Mouse (Mus musculus): ENCODE measurements at regions not wholly inside any gene's neighbourhood (a gene's known extent, or its start where the extent isn't known, plus 50 kb on each side); places are given as distances from the start of the nearest gene placed in this dataset.

DNA sequence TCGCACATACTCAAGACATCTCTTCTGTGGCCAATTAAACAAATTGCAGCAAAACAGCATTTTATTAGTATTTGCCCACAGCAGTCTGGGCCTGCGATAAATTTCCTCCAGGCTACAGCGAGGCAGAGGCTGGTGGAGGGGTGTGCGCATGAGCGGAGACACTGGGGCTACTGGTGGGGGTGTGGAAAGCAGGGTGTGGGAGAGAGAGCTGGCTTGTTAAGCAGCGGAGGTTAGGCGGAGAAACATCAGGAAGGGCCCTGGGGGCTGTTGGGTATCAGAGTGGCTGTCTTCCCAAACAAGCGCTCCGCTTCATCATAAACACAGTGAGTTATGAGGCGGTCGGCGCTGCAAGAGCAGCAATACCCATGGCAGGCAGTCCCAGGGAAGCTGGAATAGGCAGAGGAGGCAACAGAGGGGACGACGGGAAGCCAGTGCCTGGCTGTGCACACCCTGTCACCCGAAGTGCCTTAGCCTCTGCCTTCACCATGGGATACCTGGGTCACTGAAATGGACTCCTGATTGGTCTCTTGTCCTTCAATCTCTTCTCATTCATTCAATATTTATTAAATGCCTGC is 74.0 kb upstream of the Lhx1 start:
- no peak for ATAC-seq (replicated peaks; ENCODE audit: insufficient number of reproducible peaks, low FRiP score, low TSS enrichment, poor library complexity, severe bottlenecking)

- ATAC-seq (replicated peaks; ENCODE audit: insufficient number of reproducible peaks, low FRiP score, low TSS enrichment, poor library complexity, severe bottlenecking), result no peak
These were observed 72.4 kb upstream of the Lhx1 start for GRCm38 (mm10) chr11:84597572-84598295.

GRCm38 (mm10) chr11:84592715-84593339 is 67.5 kb upstream of the Lhx1 start:
- ATAC-seq (replicated peaks; ENCODE audit: insufficient number of reproducible peaks, low FRiP score, low TSS enrichment, poor library complexity, severe bottlenecking), result no peak

DNA sequence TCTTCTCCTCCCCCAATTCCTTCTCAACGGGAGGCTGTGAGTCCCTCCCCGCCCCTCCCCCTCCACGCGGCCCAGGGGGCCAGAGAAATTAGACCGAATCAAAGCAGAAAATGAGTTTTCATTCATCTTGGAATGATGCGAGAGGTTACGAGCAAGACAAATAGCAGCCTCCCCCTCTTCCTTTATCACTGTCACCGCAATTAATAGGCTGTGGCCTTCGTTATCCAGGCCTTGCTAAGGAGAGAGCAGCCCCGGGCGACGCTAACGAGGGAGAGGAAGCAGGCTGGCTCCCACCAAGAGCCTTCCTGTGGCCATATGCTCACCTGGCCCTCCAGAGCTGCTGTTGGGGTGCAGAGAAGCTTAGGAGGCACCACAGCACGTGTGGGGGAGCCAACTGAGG is 61.8 kb upstream of the Lhx1 start:
- ATAC-seq (replicated peaks; ENCODE audit: insufficient number of reproducible peaks, low FRiP score, low TSS enrichment, poor library complexity, severe bottlenecking), result no peak

GRCm38 (mm10) chr11:84585626-84586025 is 60.3 kb upstream of the Lhx1 start:
- ATAC-seq (replicated peaks; ENCODE audit: insufficient number of reproducible peaks, low FRiP score, low TSS enrichment, poor library complexity, severe bottlenecking), result no peak

DNA sequence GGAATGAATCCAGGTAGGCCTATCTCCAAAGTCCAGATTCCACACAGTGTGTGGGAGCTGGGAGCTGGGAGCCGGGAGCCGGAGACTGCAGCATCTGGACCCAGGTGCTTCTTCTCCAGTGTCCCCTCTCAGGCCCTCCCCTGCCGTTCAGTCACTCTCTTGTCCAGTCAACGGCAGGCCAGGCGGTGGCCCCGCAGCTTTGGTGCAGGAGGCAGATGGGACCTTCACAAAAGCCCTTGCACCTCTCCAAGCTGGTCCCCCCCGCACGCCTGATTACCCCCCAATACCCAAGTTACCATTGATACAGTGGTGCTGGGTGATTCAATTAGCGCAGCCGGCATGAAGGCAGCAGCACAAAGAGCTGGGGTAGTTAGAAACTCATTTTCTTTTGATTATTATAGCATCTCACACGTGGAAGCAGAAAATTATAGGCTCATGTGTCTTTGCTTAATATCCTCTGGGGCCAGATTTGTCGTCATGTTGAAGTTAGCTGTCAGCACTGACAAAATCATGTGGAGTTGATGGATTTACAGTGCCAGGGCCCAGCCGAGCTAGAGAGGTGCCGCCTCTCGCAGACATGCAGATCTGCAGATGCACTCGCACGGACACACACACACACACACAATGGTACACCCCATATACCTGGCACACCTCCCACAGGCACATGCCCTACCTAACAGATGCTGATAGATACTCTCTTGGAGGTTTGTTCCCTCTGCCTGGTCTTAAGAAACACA is 53.6 kb upstream of the Lhx1 start:
- ATAC-seq (replicated peaks; ENCODE audit: insufficient number of reproducible peaks, low FRiP score, low TSS enrichment, poor library complexity, severe bottlenecking), result no peak

Measured in monocyte, adult 5-6 weeks (primary cell).